Mouse (Mus musculus) brain, embryonic 14.5 days (tissue): Measurements from ENCODE around the gene Ttll11.

ENCODE experiments used
- CTCF ChIP-seq: fragments of 200-500 bp; IDR thresholded peaks from 2 replicates; pipeline ENCODE4 v1.5.1; 2012; ENCODE audit warnings: inconsistent platforms, mild to moderate bottlenecking, moderate library complexity, borderline replicate concordance; ENCODE audit not compliant: insufficient read depth, insufficient read length; ENCODE audit errors: extremely low read depth
- POLR2A ChIP-seq: fragments of 200-500 bp; IDR thresholded peaks from 2 replicates; pipeline ENCODE4 v1.6.1; 2012; ENCODE audit warnings: mild to moderate bottlenecking, inconsistent platforms, borderline replicate concordance; ENCODE audit not compliant: poor library complexity, insufficient read depth, insufficient read length, severe bottlenecking; ENCODE audit errors: extremely low read depth

- TF ChIP-seq CTCF (no peak), POLR2A (no peak)
Measured at GRCm38 (mm10) chr2:35805881-35806280, 173.8 kb downstream of the Ttll11 start.
